Mouse (Mus musculus): ENCODE measurements around the gene Tomt. TPM values are rescaled to one million over a fixed set of nuclear protein-coding genes. Genes with fewer than 3 reads are reported as not detected.
"Not testable (repeated sequence)": the region's sequence is repeated elsewhere in the genome, so short reads cannot be mapped to it uniquely, and the experiment has no call there.

The Tomt gene
- polyA plus RNA-seq (2015; fragmentation: Nextera tagmentation; extraction: Ambion mirVana) = 0.54 and 0.59 TPM in 2 replicates

DNA sequence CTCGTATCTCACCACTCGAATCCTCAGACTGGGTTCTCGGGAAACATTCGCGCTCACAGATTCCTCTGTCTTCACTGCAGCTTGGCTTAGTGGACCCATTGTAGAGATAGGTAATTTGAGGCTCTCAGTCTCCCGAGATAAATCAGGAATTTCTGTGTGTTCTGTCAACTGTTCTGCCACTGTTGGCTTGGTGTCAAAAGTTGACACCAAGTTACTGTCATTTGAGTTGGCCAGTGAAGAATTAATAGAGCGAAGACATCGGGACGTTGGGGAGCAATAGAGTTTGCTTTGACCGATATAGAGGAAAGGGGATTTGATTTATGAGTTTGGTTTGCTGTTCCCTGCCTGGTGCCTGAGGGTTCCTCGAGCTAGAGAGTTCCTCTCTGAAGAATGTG, at the start of gene Tomt:
TSS of gene Tomt (minus strand) at position 73 of the 395 bp plus-strand sequence.
- peak within 1 kb of the TSS; percentile 96 for H3K9ac ChIP-seq
- no peaks in the 10 kb centered on the region for H3K9me3 ChIP-seq
- 8% methylated on average over 11 of the region's 11 CpGs for WGBS
- peak within 1 kb of the TSS; percentile 86 for H3K4me3 ChIP-seq
- peak within 1 kb of the TSS; percentile 86 for H3K4me2 ChIP-seq
- H3K27ac ChIP-seq = peak within 1 kb of the TSS; percentile 98
- peaks cover 17% of the 10 kb centered on the region for H3K36me3 ChIP-seq
- no peaks in the 10 kb centered on the region for H3K27me3 ChIP-seq
- no peak for ATAC-seq (ENCODE audit: borderline replicate concordance, extremely low read depth, low FRiP score, low TSS enrichment)
- H3K4me1 ChIP-seq = peaks cover 24% of the 10 kb centered on the region

DNA sequence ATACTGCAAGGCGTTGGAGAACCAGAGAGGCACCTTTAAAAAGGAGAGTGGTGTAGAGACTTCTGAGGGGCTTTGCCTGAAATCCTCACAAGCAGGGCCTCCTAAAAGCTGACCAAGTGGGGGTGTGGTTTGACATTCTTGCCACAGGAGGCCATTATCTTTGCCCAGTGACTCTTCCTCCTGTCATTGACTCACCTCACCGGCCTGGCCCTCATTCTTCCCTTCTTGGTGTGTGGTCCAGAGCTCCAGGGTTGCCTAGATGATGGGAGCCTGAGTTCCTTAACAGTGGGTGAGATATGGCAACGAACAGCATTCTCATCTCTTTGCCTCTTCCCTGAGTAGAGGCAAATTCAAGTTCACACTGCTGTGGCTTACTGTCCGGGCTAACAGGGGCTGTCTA, 49.7 kb upstream of the Tomt start:
- no peak overlapping the region for H3K4me2 ChIP-seq
- no peak overlapping the region for H3K4me3 ChIP-seq
- no peaks in the 10 kb centered on the region for H3K4me1 ChIP-seq
- ATAC-seq (ENCODE audit: borderline replicate concordance, extremely low read depth, low FRiP score, low TSS enrichment) = no peak
- H3K9me3 ChIP-seq = no peaks in the 10 kb centered on the region
- H3K36me3 ChIP-seq = no peaks in the 10 kb centered on the region
- H3K27ac ChIP-seq = no peak overlapping the region
- WGBS = 62% methylated on average over 4 of the region's 4 CpGs
- H3K27me3 ChIP-seq = no peaks in the 10 kb centered on the region
- H3K9ac ChIP-seq = no peak overlapping the region

DNA sequence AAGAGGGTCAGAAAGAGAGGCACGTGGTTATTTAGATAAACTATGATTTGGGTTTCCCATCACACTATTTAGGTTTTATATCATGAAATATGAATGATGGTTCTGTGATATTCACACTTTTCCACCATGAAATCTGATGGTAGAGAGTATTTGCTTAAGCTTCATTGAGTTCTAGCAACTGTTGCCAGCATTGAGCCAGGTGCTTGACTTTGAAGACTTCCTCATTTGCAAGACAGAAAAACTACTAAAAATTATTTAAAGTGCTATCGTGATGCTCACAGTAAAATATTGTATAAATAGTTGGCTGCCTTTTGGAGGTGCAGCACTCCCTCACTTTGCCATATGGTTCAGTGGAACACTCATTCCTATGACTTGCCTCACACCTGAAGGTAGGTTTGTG, 49.1 kb upstream of the Tomt start:
- H3K4me2 ChIP-seq = no peak overlapping the region
- H3K9me3 ChIP-seq = no peaks in the 10 kb centered on the region
- no peak overlapping the region for H3K27ac ChIP-seq
- no peak overlapping the region for H3K4me3 ChIP-seq
- H3K9ac ChIP-seq = no peak overlapping the region
- WGBS = 82% methylated on average over 2 of the region's 2 CpGs
- ATAC-seq (ENCODE audit: borderline replicate concordance, extremely low read depth, low FRiP score, low TSS enrichment) = no peak
- H3K27me3 ChIP-seq = no peaks in the 10 kb centered on the region
- no peaks in the 10 kb centered on the region for H3K4me1 ChIP-seq
- no peaks in the 10 kb centered on the region for H3K36me3 ChIP-seq

DNA sequence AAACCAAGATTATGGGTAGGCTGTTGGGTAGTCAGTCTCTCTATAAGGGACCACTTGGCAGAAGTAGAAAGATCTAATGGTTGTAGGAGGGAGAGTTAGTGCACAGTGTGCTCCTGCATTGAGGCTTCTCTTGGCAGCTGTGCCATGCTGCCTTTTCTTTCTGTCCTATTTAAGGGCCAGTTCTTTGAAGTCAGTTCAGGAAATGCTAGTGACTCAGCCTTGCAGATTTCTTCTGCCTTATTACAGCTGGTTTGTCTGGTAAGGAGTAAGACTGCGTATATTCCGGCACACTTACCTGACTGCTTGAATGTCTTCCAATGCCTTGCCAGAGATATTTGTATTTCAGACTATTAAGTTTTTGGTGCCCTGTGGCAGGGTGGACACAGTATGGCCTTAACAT, 48.0 kb upstream of the Tomt start:
- ATAC-seq (ENCODE audit: borderline replicate concordance, extremely low read depth, low FRiP score, low TSS enrichment) = no peak
- no peaks in the 10 kb centered on the region for H3K9me3 ChIP-seq
- H3K36me3 ChIP-seq = no peaks in the 10 kb centered on the region
- H3K9ac ChIP-seq = no peak overlapping the region
- H3K27me3 ChIP-seq = no peaks in the 10 kb centered on the region
- H3K4me1 ChIP-seq = no peaks in the 10 kb centered on the region
- H3K27ac ChIP-seq = no peak overlapping the region
- no peak overlapping the region for H3K4me3 ChIP-seq
- WGBS = 88% methylated on average over 2 of the region's 2 CpGs
- H3K4me2 ChIP-seq = no peak overlapping the region

DNA sequence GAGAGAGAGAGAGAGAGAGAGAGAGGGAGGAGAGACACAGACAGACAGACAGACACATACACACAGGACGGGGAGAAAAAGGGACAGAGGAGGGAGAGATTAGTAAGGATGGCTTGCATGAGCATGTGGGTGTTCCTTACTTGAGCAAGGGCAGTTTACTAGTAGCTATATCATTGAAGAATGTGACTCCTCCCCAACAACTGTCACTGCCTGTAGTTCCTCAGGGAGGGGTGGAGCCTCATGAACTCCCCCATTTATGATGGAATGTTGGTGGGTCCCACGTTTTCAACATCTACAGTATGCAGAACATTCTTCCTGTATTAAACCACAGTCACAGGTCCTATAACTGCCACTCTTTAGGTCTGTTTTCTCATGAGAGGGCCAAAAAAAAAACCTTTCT, 45.9 kb upstream of the Tomt start:
- 40% methylated on average over 2 of the region's 2 CpGs for WGBS
- Histone ChIP-seq H3K4me1 (no peaks in the 10 kb centered on the region), H3K4me2 (no peak overlapping the region), H3K9me3 (no peaks in the 10 kb centered on the region), H3K36me3 (no peaks in the 10 kb centered on the region), H3K27ac (peak overlapping the region; percentile 35), H3K27me3 (no peaks in the 10 kb centered on the region), H3K4me3 (no peak overlapping the region), H3K9ac (no peak overlapping the region)
- no peak for ATAC-seq (ENCODE audit: borderline replicate concordance, extremely low read depth, low FRiP score, low TSS enrichment)

DNA sequence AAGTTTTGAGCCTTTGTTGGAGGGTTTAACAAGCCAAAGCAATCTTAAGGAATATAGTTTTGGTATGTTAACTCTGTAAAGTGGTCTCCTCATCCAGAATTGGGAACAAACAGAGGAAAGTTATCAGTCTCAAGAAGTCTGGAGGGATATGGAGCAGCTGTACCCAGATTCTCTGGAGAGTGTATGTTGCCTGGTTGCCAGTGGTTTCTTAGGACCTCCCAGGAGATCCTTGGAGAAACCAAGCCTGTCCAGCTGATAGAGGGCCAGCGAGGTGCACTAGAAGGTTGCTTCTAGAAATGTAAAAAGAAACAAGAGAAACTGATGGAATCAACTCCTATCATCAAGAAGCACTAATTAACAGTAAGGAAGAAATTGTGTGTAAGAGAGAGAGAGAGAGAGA, 45.5 kb upstream of the Tomt start:
- H3K27ac ChIP-seq = peak overlapping the region; percentile 35
- H3K27me3 ChIP-seq = no peaks in the 10 kb centered on the region
- no peaks in the 10 kb centered on the region for H3K36me3 ChIP-seq
- H3K4me3 ChIP-seq = no peak overlapping the region
- no peak overlapping the region for H3K4me2 ChIP-seq
- no peaks in the 10 kb centered on the region for H3K4me1 ChIP-seq
- 52% methylated on average over 1 of the region's 1 CpGs for WGBS
- no peak for ATAC-seq (ENCODE audit: borderline replicate concordance, extremely low read depth, low FRiP score, low TSS enrichment)
- no peak overlapping the region for H3K9ac ChIP-seq
- H3K9me3 ChIP-seq = no peaks in the 10 kb centered on the region

DNA sequence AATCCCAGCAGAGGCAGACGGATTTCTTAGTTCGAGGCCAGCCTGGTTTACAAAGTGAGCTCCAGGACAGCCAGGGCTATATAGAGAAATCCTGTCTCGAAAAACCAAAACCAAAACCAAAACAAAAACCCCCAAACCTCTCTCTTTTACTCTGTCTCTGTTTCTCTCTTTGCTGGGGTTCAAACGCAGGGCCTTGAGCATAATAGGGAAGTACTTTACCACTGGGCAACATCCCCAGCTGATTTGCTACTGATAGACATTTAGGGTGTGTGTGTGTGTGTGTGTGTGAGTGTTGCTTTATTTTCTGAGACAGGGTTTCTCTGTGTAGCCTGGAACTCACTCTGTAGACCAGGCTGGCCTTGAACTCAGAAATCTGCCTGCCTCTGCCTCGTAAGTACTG, 42.8 kb upstream of the Tomt start:
- H3K27me3 ChIP-seq; H3K9ac ChIP-seq; H3K36me3 ChIP-seq; ATAC-seq (ENCODE audit: borderline replicate concordance, extremely low read depth, low FRiP score, low TSS enrichment); H3K4me1 ChIP-seq; H3K27ac ChIP-seq; H3K4me2 ChIP-seq; H3K9me3 ChIP-seq; H3K4me3 ChIP-seq: not testable (repeated sequence)
- 87% methylated on average over 5 of the region's 5 CpGs for WGBS

DNA sequence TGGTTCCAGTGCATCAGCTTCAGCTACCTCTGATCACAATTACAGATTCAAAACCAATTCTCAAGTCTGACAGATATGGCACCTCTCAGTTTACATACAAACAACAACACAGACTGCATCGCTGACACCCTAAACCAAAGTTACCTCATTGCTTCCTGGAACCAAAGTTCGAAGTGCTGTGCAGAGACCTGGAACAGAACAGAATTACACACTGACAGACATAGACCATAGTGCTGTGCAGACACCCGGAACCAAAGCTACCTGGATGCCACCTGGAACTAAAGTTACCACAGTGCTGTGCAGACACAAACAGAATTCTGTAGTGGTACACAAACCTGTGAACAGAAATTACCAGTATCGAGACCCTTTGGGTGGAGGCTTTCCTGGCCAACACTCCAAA, 33.6 kb upstream of the Tomt start:
- no peaks in the 10 kb centered on the region for H3K27me3 ChIP-seq
- no peak overlapping the region for H3K4me2 ChIP-seq
- ATAC-seq (ENCODE audit: borderline replicate concordance, extremely low read depth, low FRiP score, low TSS enrichment) = no peak
- WGBS = 89% methylated on average over 4 of the region's 4 CpGs
- H3K27ac ChIP-seq = no peak overlapping the region
- no peaks in the 10 kb centered on the region for H3K9me3 ChIP-seq
- no peaks in the 10 kb centered on the region for H3K36me3 ChIP-seq
- peaks cover 7% of the 10 kb centered on the region; the same call in 1 of the 2 replicates for H3K4me1 ChIP-seq
- H3K9ac ChIP-seq = no peak overlapping the region
- H3K4me3 ChIP-seq = no peak overlapping the region

DNA sequence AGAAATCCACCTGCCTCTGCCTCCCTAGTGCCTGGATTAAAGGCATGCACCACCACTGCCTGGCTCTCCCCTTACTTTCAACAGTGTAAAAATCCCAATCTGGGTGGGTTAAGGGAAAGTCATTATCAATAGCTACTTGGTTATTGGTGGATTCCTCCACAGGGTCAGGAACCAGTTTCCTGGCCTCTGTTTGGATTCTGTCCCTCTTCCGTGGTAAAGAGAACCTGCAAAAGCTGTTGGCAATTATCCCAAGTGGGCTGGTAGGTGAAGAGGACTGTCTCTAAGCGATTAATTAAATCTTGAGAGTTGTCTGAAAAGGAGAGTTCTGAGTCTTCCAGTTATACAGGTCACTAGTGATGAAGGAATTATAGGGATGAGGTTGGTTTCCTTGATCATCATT, 32.2 kb upstream of the Tomt start:
- 73% methylated on average over 2 of the region's 2 CpGs for WGBS
- no peaks in the 10 kb centered on the region for H3K9me3 ChIP-seq
- ATAC-seq (ENCODE audit: borderline replicate concordance, extremely low read depth, low FRiP score, low TSS enrichment) = no peak

DNA sequence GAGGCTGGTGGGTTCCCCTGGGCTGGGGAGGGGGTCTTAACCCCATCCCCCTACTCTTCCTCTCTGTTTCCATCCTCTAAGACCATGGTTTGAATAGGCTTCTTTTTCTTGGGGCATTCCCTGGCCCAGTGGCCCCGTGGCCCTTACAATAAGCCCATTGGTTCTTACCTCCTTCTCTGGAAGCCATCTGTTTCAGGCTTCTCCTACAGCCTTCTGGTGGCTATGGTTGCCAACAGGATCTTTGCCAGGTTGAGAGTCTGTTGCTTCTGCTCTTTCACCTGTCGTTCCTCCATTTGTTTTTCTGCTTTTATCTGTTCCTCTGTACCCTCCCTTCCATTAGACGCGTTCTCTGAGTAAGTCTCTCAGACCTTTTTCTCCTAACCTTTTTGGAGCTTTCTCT, 31.4 kb upstream of the Tomt start:
- Histone ChIP-seq H3K4me3 (no peak overlapping the region), H3K27ac (no peak overlapping the region), H3K9ac (no peak overlapping the region), H3K4me1 (peaks cover 13% of the 10 kb centered on the region), H3K9me3 (no peaks in the 10 kb centered on the region), H3K27me3 (no peaks in the 10 kb centered on the region), H3K36me3 (no peaks in the 10 kb centered on the region), H3K4me2 (no peak overlapping the region)
- WGBS = 91% methylated on average over 4 of the region's 4 CpGs
- no peak for ATAC-seq (ENCODE audit: borderline replicate concordance, extremely low read depth, low FRiP score, low TSS enrichment)

More for the DNA sequence above, 32.2 kb upstream of the Tomt start:
- peaks cover 9% of the 10 kb centered on the region; the same call in 1 of the 2 replicates for H3K4me1 ChIP-seq
- H3K27ac ChIP-seq = no peak overlapping the region
- no peaks in the 10 kb centered on the region for H3K27me3 ChIP-seq
- no peak overlapping the region for H3K9ac ChIP-seq
- H3K36me3 ChIP-seq = no peaks in the 10 kb centered on the region
- no peak overlapping the region for H3K4me3 ChIP-seq
- H3K4me2 ChIP-seq = no peak overlapping the region

DNA sequence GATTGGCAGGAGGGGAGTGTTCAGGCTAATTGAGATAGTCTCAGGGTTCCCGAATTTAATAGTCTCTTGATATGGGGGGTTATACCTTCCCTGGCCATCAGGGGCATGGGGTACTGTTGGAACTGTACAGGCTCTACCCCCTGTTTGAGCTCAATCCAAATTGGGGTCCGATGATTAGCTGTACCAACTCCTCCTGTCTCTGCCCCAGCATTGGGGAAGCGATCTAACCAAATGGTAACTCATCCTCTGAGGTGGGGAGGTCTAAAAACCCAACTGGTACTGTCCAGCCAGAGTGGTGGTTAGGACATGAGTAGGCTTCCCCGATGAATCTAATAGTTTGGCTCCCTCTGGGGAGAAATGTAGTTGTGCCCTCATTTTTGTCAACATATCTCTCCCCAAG, 30.8 kb upstream of the Tomt start:
- no peak overlapping the region for H3K4me2 ChIP-seq
- H3K9me3 ChIP-seq = no peaks in the 10 kb centered on the region
- H3K36me3 ChIP-seq = no peaks in the 10 kb centered on the region
- H3K27ac ChIP-seq = no peak overlapping the region
- H3K9ac ChIP-seq = no peak overlapping the region
- no peak for ATAC-seq (ENCODE audit: borderline replicate concordance, extremely low read depth, low FRiP score, low TSS enrichment)
- WGBS = 95% methylated on average over 4 of the region's 4 CpGs
- peaks cover 18% of the 10 kb centered on the region for H3K4me1 ChIP-seq
- no peaks in the 10 kb centered on the region for H3K27me3 ChIP-seq
- H3K4me3 ChIP-seq = no peak overlapping the region

DNA sequence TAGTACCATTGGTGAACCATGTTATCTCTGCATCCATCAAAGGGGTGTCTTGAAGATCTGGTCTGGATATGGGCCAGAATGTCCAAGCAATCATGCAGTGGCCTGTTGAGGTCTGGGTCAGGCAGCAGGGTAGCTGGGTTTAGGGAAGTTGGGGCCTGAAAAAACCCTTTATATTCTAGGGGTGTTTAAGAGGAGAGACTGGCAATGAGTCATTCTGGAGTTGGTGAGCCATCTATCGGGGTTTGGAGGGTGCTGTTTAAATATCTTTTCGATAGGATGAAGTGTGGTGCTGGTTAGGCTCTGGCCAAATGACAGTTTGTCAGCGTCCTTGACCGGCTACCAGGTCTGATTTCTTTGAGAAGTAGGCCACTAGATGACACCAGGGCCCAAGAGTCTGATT, 29.8 kb upstream of the Tomt start:
- no peak overlapping the region for H3K4me3 ChIP-seq
- H3K27ac ChIP-seq = no peak overlapping the region
- ATAC-seq (ENCODE audit: borderline replicate concordance, extremely low read depth, low FRiP score, low TSS enrichment) = no peak
- H3K9ac ChIP-seq = 0 out of 2 replicates have a peak overlapping the region, but pooled peaks have one; percentile 8
- H3K4me2 ChIP-seq = no peak overlapping the region
- peaks cover 18% of the 10 kb centered on the region for H3K4me1 ChIP-seq
- WGBS = 89% methylated on average over 4 of the region's 4 CpGs
- H3K27me3 ChIP-seq = no peaks in the 10 kb centered on the region
- H3K9me3 ChIP-seq = no peaks in the 10 kb centered on the region
- H3K36me3 ChIP-seq = no peaks in the 10 kb centered on the region

DNA sequence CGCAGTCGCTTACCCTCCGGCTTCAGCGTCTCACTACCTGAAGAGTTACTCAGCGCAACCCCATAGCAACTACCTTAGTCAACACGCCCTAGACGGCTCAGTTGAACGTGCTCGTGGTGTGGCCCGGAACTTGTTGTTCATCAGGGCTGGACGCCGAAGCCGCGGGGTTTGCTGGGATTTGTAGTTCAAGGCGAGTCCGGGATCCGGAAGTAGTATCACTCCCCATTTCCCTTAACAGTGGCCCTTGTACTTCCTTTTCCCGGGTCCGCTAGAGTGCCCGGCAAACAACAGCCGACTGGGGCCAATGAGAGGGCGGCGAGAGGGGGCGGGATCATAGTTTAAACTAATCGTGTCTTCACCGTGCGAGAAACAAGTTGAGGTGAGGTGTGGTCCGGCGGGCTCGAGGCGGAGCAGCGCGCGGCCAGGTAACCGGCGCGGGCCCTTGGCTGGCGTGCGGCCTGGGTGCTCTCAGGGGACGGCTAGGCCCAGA, 27.6 kb upstream of the Tomt start, which contains the start of the genes Lrrc51 and Numa1:
TSS of gene Lrrc51 (minus strand) at position 145 of the 490 bp plus-strand sequence.
TSS of gene Numa1 (plus strand) at position 361 of the 490 bp plus-strand sequence.
- H3K9ac ChIP-seq = peak within 1 kb of the TSS; percentile 67
- peak; percentile 97 for ATAC-seq (ENCODE audit: borderline replicate concordance, extremely low read depth, low FRiP score, low TSS enrichment)
- peak within 1 kb of the TSS; percentile 58 for H3K4me3 ChIP-seq
- 0% methylated on average over 40 of the region's 40 CpGs for WGBS
- H3K4me1 ChIP-seq = peaks cover 18% of the 10 kb centered on the region
- no peaks in the 10 kb centered on the region for H3K27me3 ChIP-seq
- peak within 1 kb of the TSS; percentile 72 for H3K4me2 ChIP-seq
- H3K27ac ChIP-seq = peak within 1 kb of the TSS; percentile 79
- no peaks in the 10 kb centered on the region for H3K9me3 ChIP-seq
- H3K36me3 ChIP-seq = no peaks in the 10 kb centered on the region

All from lung, embryonic 15.5 days (tissue).